Mouse (Mus musculus): ENCODE measurements at regions not wholly inside any gene's neighbourhood (a gene's known extent, or its start where the extent isn't known, plus 50 kb on each side); places are given as distances from the start of the nearest gene placed in this dataset.

DNA sequence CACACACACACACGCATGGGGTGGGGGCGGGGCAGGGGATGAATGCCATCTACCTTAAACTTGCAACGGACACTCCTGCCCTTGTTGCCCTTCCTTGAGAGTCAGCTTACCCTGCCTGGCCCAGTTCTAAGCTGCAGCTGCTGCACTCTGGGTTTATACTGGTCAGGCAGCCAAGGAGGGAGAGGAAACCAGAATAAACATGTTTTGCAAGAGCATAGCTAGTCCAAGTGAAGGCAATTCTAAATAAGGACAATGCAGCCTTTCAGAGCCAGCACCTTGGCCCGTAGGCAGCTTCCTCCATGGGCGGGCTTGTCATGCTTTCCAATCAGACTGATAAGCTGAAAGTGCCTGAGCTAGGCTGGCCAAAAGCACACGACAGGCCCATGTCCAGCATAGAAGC, 73.7 kb upstream of the Fggy start:
- DNase-seq (ENCODE audit: low read depth, low spot score) = peak; percentile 54

GRCm38 (mm10) chr4:95487323-95487722, 70.0 kb upstream of the Fggy start:
- no peak for DNase-seq (ENCODE audit: low read depth, low spot score)

DNA sequence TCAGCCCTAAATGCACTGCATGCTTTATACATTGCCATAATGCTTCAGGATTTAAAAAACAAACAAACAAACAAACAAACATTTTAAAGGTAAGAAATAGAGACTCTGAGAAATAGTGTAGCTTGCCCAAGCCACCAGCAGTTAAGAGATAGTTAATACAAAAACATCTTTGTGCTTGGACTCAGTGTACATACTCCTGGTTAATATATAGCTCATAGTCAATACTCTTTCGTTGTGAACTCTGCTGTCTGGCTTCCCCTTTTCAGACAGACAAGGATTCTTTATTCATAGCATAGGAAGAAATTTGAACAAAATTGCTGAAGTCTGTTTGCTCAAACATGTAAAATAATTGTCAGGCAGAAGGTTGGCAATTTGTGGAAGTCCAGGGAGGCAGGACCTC, 69.3 kb upstream of the Fggy start:
- DNase-seq (ENCODE audit: low read depth, low spot score) = no peak

GRCm38 (mm10) chr4:95489059-95489458, 68.2 kb upstream of the Fggy start:
- DNase-seq (ENCODE audit: low read depth, low spot score) = no peak

DNA sequence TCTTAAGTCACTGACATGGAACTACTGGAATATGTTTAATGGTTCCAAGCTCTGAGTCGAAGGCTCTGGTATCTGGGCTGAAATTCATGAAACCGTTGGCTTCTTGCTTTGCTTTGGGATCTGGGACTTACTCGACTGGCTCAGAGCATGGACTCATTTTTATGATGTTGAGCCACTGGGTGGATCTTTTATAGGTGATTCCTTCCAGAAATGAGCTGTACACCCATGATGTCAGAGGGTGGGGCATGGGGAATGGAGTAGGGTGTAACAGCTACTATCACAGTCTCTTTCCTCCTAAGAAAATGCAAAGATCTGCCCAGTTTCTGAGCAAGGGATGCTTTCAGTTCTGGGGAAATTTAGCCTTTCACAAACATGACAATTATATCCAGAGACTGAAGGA, 57.0 kb upstream of the Fggy start:
- peak; percentile 18 for DNase-seq (ENCODE audit: low read depth, low spot score)

GRCm38 (mm10) chr4:95501164-95501563, 56.1 kb upstream of the Fggy start:
- DNase-seq (ENCODE audit: low read depth, low spot score) = peak; percentile 78

DNA sequence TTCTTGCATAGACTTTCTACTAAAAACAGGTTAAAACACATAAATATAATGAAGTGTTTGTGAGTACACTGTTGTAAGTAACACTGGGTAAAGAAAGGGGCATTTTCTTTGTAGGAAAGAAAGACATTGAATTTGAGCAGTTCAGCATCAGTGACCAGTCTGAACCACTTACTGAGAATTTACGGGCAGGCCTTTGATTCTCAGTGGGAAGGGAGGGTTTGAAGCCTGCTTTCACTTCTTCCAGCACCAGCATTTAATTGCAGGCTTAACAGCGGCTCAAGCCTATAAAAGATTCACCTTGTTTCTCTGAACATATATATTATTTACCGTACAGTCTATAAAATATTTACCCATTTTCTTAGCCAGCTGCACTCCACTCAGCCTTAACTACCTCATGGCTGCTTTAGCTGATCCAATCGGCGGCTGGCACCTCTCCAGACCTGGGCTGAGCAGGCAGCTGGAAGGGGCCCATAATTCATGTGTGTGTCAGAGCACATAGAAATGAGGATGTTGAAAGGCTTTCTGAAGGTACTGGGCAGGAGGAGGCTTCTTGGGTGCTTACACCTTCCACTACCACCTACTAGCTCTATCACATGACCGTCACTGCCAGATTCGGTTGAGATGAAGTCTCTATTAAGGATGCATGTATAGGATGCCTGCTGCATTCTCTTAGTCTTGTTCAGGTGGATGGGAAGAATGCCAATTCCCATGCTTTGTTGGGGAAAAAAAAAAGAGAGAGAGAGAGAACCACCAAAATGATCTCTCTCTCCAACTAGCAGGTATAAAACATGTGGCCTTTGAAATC, 50.0 kb upstream of the Fggy start:
- DNase-seq (ENCODE audit: low read depth, low spot score) = no peak
